Mouse (Mus musculus) liver, adult 10 weeks (tissue): ENCODE data around the gene Gtsf1. TPM values are rescaled to one million over a fixed set of nuclear protein-coding genes. Genes with fewer than 3 reads are reported as not detected.

Source experiments
- polyA plus RNA-seq: library from polyadenylated mRNA; stranded (reverse); fragments of 350-450 nt; fragmentation: Illumina TruSeq; extraction: RNeasy Lipid Tissue Mini Kit (QIAGEN cat#74804); gene quantifications from one replicate; pipeline ENCODE4 v1.2.3, GENCODE M21; 2014; ENCODE audit warnings: low read depth, low replicate concordance

Gtsf1 gene
- polyA plus RNA-seq: not detected

GRCm38 (mm10) chr15:103430241-103430640 is at the start of gene Gtsf1:
Gene Gtsf1 (minus strand): TSS chr15:103430470.

GRCm38 (mm10) chr15:103453551-103454218 is 23.4 kb upstream of the Gtsf1 start, which contains the start of gene Nckap1l:
Gene Nckap1l (plus strand): TSS chr15:103453794.

GRCm38 (mm10) chr15:103448369-103448768 is 18.1 kb upstream of the Gtsf1 start, which contains the start of gene Gtsf2:
Gene Gtsf2 (minus strand): TSS chr15:103448469.

GRCm38 (mm10) chr15:103366376-103367149 is 63.7 kb downstream of the Gtsf1 start, which contains the start of gene Itga5:
Gene Itga5 (minus strand): TSS chr15:103366763.

Other genes starting within 250 kb of the Gtsf1 start
- 21.6 TPM for gene Cbx5, start 190.7 kb downstream of the Gtsf1 start, polyA plus RNA-seq
- gene Hnrnpa1, start 190.0 kb downstream of the Gtsf1 start, polyA plus RNA-seq: 106 TPM
- gene Nfe2, start 172.1 kb downstream of the Gtsf1 start, polyA plus RNA-seq: 0.98 TPM
- gene Copz1, start 157.8 kb downstream of the Gtsf1 start, polyA plus RNA-seq: 108 TPM
- not detected for gene Gpr84, start 119.9 kb downstream of the Gtsf1 start, polyA plus RNA-seq
- gene Zfp385a, start 90.4 kb downstream of the Gtsf1 start, polyA plus RNA-seq: not detected
- gene Itga5, start 63.7 kb downstream of the Gtsf1 start, polyA plus RNA-seq: 2.1 TPM
- gene Gtsf2, start 18.0 kb upstream of the Gtsf1 start, polyA plus RNA-seq: not detected
- 2.5 TPM for gene Nckap1l, start 23.3 kb upstream of the Gtsf1 start, polyA plus RNA-seq
- 0.08 TPM for gene Pde1b, start 72.6 kb upstream of the Gtsf1 start, polyA plus RNA-seq
- gene Ppp1r1a, start 107.5 kb upstream of the Gtsf1 start, polyA plus RNA-seq: not detected
- gene Glycam1, start 134.6 kb upstream of the Gtsf1 start, polyA plus RNA-seq: not detected